Mouse (Mus musculus) spleen, adult 2 months (tissue): Measurements from ENCODE around the gene Gnb1l. TPM values are rescaled to one million over a fixed set of nuclear protein-coding genes. Genes with fewer than 3 reads are reported as not detected.

Source experiments
- DNase-seq, 2 experiments: peaks; one replicate each; pipeline versions ENCODE4 v3.0.0 to v3.0.0-alpha.2; 2012 to 2021; ENCODE audit warnings: low spot score in 2 of 2, low read depth in 1 of 2
- H3K27ac ChIP-seq: fragments of 200-500 bp; 2 replicates; pipeline ENCODE4 v1.5.1; 2012; ENCODE audit warnings: low read length, inconsistent platforms; ENCODE audit not compliant: insufficient read depth
- H3K27me3 ChIP-seq: fragments of 200-500 bp; 2 replicates; pipeline ENCODE4 v1.6.1; 2012; ENCODE audit warnings: mild to moderate bottlenecking, moderate library complexity, low read length, inconsistent platforms; ENCODE audit not compliant: control insufficient read depth, insufficient read depth
- H3K36me3 ChIP-seq: fragments of 200-500 bp; 2 replicates; pipeline ENCODE4 v1.6.1; 2012; ENCODE audit warnings: mild to moderate bottlenecking, low read length, inconsistent platforms; ENCODE audit not compliant: control insufficient read depth, insufficient read depth
- H3K4me1 ChIP-seq: fragments of 200-500 bp; 2 replicates; pipeline ENCODE4 v1.6.1; 2011; ENCODE audit warnings: inconsistent platforms; ENCODE audit not compliant: control insufficient read depth, insufficient read depth, insufficient read length
- H3K4me3 ChIP-seq: fragments of 200-500 bp; 2 replicates; pipeline ENCODE4 v1.5.1; 2011; ENCODE audit warnings: mild to moderate bottlenecking, inconsistent platforms; ENCODE audit not compliant: insufficient read depth, insufficient read length; ENCODE audit errors: extremely low read depth
- CTCF ChIP-seq: fragments of 200-500 bp; IDR thresholded peaks from 2 replicates; pipeline ENCODE4 v1.5.1; 2011; ENCODE audit warnings: mild to moderate bottlenecking, inconsistent platforms; ENCODE audit not compliant: insufficient read depth, insufficient read length, insufficient replicate concordance; ENCODE audit errors: extremely low read depth
- POLR2A ChIP-seq: fragments of 200-500 bp; IDR thresholded peaks from 2 replicates; pipeline ENCODE4 v1.6.1; 2011; ENCODE audit warnings: low read depth, low read length, inconsistent platforms
- WGBS: fragments of 180-500 bp; shearing (Covaris S2); methylation state at CpG from one replicate; pipeline ENCODE4 v1.1.7; 2018; 5-methylcytosine and 5-hydroxymethylcytosine counted together
- polyA plus RNA-seq: library from polyadenylated mRNA; depleted of rRNA; stranded (reverse); fragments of >200 nt; gene quantifications from 2 replicates; pipeline ENCODE4 v1.2.3, GENCODE M21; 2012; rRNA removed

Gnb1l gene
- polyA plus RNA-seq, 1 experiment, result 11.3 TPM

- Histone ChIP-seq H3K36me3 (no peaks in the 10 kb centered on the region), H3K27me3 (no peaks in the 10 kb centered on the region), H3K27ac (no peak overlapping the region), H3K4me3 (no peak overlapping the region), H3K4me1 (no peaks in the 10 kb centered on the region)
- no peak for DNase-seq
- 93% methylated on average over 7 of the region's 7 CpGs for WGBS
- TF ChIP-seq CTCF (no peak), POLR2A (no peak)
Measured at GRCm38 (mm10) chr16:18601447-18601846, 102.9 kb downstream of the Gnb1l start.

- no peak for DNase-seq
- TF ChIP-seq POLR2A, result no peak
- no peak for TF ChIP-seq CTCF
- 67% methylated on average over 8 of the region's 8 CpGs for WGBS
- Histone ChIP-seq H3K4me3 (no peak overlapping the region), H3K4me1 (no peaks in the 10 kb centered on the region), H3K36me3 (no peaks in the 10 kb centered on the region), H3K27me3 (no peaks in the 10 kb centered on the region), H3K27ac (no peak overlapping the region)
Measured at GRCm38 (mm10) chr16:18604267-18604701, 105.8 kb downstream of the Gnb1l start.

GRCm38 (mm10) chr16:18605705-18606104, 107.2 kb downstream of the Gnb1l start:
- no peaks in the 10 kb centered on the region for H3K27me3 ChIP-seq
- no peaks in the 10 kb centered on the region for H3K4me1 ChIP-seq
- no peaks in the 10 kb centered on the region for H3K36me3 ChIP-seq
- TF ChIP-seq POLR2A, result no peak
- DNase-seq, result no peak
- no peak overlapping the region for H3K4me3 ChIP-seq
- WGBS, result 88% methylated on average over 5 of the region's 5 CpGs
- H3K27ac ChIP-seq, result no peak overlapping the region

- no peak for TF ChIP-seq POLR2A
- no peak for TF ChIP-seq CTCF
- no peaks in the 10 kb centered on the region for H3K27me3 ChIP-seq
Measured at GRCm38 (mm10) chr16:18608226-18608625, 109.7 kb downstream of the Gnb1l start.

GRCm38 (mm10) chr16:18609099-18609498, 110.6 kb downstream of the Gnb1l start:
- H3K27ac ChIP-seq, result no peak overlapping the region

More at GRCm38 (mm10) chr16:18608226-18608625, 109.7 kb downstream of the Gnb1l start:
- Histone ChIP-seq H3K36me3 (no peaks in the 10 kb centered on the region), H3K27ac (no peak overlapping the region), H3K4me1 (no peaks in the 10 kb centered on the region), H3K4me3 (no peak overlapping the region)
- no peak for DNase-seq
- 54% methylated on average over 11 of the region's 11 CpGs for WGBS

GRCm38 (mm10) chr16:18611752-18612151, 113.2 kb downstream of the Gnb1l start:
- WGBS, result 86% methylated on average over 13 of the region's 13 CpGs
- TF ChIP-seq POLR2A, result no peak
- no peak for TF ChIP-seq CTCF
- DNase-seq, result no peak
- no peaks in the 10 kb centered on the region for H3K4me1 ChIP-seq
- H3K27ac ChIP-seq, result no peak overlapping the region
- H3K27me3 ChIP-seq, result no peaks in the 10 kb centered on the region
- no peaks in the 10 kb centered on the region for H3K36me3 ChIP-seq
- H3K4me3 ChIP-seq, result no peak overlapping the region

More at GRCm38 (mm10) chr16:18609099-18609498, 110.6 kb downstream of the Gnb1l start:
- DNase-seq, result no peak
- Histone ChIP-seq H3K36me3 (no peaks in the 10 kb centered on the region), H3K4me3 (no peak overlapping the region), H3K4me1 (no peaks in the 10 kb centered on the region), H3K27me3 (no peaks in the 10 kb centered on the region)
- WGBS, result 90% methylated on average over 2 of the region's 2 CpGs
- no peak for TF ChIP-seq CTCF
- no peak for TF ChIP-seq POLR2A

- no peak overlapping the region for H3K4me3 ChIP-seq
- H3K27ac ChIP-seq, result no peak overlapping the region
- DNase-seq, result no peak
- WGBS, result 85% methylated on average over 3 of the region's 3 CpGs
- H3K36me3 ChIP-seq, result no peaks in the 10 kb centered on the region
- no peaks in the 10 kb centered on the region for H3K4me1 ChIP-seq
- TF ChIP-seq POLR2A (no peak), CTCF (no peak)
- no peaks in the 10 kb centered on the region for H3K27me3 ChIP-seq
Measured at GRCm38 (mm10) chr16:18613301-18613700, 114.8 kb downstream of the Gnb1l start.

Other genes starting within 250 kb of the Gnb1l start
- gene Ranbp1, start 250.0 kb upstream of the Gnb1l start, polyA plus RNA-seq, result 51.8 and 53.6 TPM in 2 replicates
- not detected in 2 replicates for gene Gm49776, start 240.4 kb upstream of the Gnb1l start, polyA plus RNA-seq
- 20.4 and 21.9 TPM in 2 replicates for gene Dgcr8, start 209.5 kb upstream of the Gnb1l start, polyA plus RNA-seq
- 29.4 and 31.1 TPM in 2 replicates for gene Tango2, start 150.6 kb upstream of the Gnb1l start, polyA plus RNA-seq
- gene Arvcf, start 150.5 kb upstream of the Gnb1l start, polyA plus RNA-seq, result 55.9 and 57.1 TPM in 2 replicates
- gene Txnrd2, start 72.3 kb upstream of the Gnb1l start, polyA plus RNA-seq, result 22.3 and 29.0 TPM in 2 replicates
- 64.7 and 87.1 TPM in 2 replicates for gene Comt, start 71.9 kb upstream of the Gnb1l start, polyA plus RNA-seq
- gene Rtl10, start 188 bp downstream of the Gnb1l start, polyA plus RNA-seq, result 6.2 and 8.0 TPM in 2 replicates
- 0.06 and 0.42 TPM in 2 replicates for gene Tbx1, start 92.0 kb downstream of the Gnb1l start, polyA plus RNA-seq
- 101 and 155 TPM in 2 replicates for gene Gp1bb, start 123.7 kb downstream of the Gnb1l start, polyA plus RNA-seq
- gene Gm49601, start 127.7 kb downstream of the Gnb1l start, polyA plus RNA-seq, result 0.71 and 2.2 TPM in 2 replicates
- 1.9 and 2.1 TPM in 2 replicates for gene Sept5, start 131.2 kb downstream of the Gnb1l start, polyA plus RNA-seq